Mouse (Mus musculus) liver, adult (tissue): Measurements from ENCODE around the gene Ccdc157.

ENCODE experiments used
- GATA4 ChIP-seq: IDR thresholded peaks from 2 replicates; pipeline ENCODE4 v1.6.1; 2014; ENCODE audit warnings: mild to moderate bottlenecking, low read length; ENCODE audit not compliant: insufficient replicate concordance

Ccdc157 gene

DNA sequence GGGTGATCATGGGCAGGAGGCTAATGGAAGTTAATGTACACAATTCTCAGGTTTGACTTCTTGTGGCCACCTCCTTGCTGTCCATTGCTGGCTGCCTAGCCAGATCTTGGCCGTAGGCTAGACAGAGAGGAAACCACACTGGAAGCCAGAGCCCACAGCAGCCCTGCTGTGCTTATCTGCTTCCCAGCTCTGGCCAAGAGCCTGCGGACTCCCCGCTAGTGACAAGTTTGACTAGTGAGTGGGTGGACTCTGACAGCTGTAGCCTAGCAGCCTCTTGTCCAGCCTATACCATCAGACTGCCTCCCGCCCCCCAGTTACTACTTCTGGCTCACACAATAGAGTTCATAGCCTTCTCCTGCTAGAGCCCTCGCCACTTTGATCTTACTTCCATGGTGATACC, 40.5 kb downstream of the Ccdc157 start:
- no peak for TF ChIP-seq GATA4

DNA sequence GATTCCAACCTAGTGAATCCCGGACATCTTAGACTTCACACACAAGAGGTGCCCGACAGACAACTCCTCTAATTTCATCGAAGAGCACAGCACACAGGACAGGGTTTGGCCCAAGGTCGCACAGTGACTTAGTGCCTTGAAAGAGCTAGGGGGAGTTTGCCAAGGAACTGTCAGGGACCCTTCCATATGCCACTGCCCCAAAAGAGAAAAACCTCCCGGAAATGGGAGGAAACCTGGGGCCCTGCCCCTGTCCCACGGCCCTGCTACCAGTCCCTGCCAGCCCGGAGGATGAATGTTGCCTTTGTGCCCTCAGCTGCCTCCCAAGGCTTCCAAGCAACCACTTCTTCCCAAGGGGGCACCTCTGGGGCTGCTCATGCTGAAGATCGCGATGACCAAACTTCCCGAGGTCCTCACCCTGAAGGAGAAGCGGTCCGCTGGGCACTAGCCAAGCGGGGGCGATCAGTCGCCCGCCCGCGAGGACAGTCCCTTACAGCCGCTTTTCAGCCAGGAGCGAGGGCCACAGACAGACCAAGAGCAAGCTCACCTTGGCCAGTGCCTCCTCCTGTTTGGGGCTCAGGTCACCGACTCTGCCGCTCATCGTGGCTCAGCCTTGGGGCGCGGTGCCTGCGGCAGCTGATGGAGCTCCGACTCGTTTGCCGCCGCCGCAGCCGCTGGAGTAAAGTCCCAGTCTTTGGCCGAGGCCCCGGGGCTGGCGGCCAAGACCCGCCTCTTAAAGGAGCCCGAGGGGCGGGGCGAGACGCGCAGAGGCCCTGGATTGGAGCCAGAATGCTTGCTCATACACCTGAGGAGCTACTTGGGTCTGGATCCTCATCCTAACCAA, 41.8 kb downstream of the Ccdc157 start:
- TF ChIP-seq GATA4, result no peak

DNA sequence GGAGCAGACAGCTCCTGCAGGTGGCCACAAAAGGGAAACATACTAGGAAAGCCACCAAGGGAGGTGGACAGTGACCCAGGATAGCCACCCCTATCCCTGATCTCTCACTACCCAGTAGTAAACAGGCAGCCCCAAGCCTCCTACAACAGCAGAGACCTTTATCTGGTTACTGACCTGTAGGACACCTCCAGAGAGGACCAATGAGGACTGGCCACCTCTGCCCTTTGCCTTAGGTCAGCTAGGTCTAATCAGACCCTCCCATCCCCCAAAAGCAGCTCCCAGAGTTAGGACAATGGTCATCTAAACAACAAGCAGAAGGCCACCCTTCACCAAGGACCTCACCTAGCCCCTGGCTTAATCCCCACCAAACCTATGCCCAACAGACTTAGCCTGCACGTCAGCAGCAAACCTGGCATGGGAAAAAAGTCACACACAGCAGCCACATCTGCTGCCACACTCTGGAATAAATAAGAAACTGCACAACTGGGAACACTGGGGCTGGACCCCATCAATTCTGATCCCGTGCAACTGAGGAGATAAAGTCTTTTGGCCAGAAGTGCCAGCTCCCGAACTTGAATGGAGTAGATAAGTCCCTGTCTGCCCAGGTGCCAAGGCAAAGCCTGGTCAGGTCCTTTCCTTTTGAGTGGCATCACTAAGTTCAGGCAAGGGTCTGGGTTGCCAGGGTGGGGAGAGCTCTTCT, 42.6 kb downstream of the Ccdc157 start:
- TF ChIP-seq GATA4, result peak; percentile 50; the same call in 1 of the 2 replicates

DNA sequence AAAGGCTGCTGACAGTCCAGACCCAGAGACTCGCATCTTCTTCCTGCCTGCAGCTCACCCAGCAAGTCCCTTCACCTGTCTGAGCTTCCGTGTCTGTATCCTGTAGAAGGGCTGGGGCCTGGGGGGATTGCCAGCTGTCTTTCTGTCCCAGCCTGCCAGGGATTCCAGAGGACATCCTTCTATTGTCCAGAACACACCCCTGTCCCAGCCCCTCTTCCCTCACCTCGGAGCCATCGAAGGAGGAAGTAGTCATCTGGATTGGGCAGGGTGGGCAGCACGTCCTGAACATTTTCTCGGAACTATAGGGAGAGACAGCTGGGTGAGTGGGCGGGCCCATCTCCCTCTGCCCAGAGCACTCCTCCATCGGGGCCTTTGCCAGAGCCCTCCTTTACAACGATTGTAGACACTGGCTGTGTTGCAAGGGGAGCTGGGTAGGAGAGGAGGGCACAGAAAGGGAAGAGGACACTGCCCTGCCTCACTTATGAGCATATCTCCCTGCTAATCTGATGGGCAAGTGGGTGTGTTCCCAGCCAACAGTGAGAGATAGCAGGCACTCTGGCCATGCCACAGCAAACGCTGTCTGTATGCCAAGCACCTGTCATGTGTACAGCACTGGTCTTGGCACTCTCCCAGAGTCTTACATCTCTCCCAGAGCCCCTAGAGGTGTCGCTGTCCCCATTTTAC, 43.5 kb downstream of the Ccdc157 start:
- TF ChIP-seq GATA4, result peak; percentile 99

DNA sequence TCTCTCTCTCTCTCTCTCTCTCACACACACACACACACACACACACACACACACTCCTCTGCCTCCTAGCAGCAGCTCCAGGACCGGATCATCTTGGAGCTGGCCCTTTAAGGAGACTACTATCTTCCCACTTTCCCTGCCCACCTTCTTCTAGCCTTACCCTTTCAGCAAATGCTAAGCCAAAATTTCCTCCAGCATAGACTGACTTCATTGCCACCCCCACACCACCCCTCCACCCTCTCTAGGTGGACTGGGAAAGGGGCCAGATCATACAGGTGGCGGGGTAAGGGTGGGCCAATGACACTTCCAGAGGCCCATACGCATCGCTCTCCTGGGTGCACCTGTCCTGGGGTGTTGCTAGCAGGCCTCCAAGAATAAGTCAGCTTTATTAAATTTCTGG, 44.7 kb downstream of the Ccdc157 start:
- TF ChIP-seq GATA4, result no peak

DNA sequence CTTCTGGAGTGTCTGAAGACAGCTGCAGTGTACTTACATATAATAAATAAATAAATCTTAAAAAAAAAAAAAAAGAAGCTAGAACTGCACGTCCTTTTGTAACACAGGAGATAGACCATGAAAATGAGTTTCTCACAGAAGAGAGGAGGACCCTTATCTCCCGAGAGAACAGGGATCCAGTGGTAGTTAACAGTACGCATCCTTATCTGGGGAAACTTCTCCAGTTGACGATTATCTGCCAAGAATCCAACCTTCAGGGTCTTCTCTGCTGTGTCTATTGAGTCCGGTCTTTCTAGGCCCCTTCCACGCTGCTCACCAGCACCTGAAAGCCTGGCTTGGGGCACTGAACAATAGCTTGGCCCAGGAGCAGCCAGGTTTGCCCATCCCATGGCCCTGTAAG, 46.1 kb downstream of the Ccdc157 start:
- TF ChIP-seq GATA4, result no peak

DNA sequence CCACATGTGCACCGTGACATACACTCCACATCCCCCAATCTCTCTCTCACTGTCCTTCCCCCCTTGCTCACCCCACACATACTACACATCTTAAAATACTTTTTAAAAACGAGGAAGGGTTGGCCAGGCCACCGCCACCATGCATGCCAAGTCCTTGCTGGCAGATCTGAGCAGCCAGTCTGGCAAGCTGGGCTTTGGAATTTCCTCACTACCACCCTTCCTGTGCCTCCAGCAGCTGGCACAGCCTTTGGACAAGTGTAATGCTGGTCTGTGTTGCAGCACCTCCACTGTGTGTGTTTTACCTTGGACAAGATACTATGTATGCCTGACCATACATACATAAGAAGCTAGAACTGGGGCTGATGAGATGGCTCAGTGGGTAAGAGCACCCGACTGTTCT, 46.6 kb downstream of the Ccdc157 start:
- TF ChIP-seq GATA4, result no peak

DNA sequence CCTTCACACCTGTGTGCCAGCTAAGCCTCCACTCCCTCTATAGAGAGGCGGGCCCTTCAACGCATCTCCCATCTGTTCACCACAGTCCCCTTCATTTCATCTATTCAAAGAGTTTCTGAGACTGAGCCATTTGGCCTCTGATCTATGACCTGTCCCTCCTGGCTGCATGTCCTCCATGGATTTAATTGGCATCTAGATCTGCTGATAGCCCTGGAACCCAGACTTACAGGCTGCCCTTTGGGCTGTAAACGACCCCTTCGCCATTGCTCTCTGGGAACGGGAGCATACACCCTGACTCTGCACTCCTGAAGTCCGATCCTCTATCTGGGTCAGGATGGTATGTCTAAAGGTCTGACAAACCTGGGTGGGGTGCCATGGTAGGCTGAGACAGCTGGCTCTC, 47.2 kb downstream of the Ccdc157 start:
- peak; percentile 49; the same call in 1 of the 2 replicates for TF ChIP-seq GATA4

DNA sequence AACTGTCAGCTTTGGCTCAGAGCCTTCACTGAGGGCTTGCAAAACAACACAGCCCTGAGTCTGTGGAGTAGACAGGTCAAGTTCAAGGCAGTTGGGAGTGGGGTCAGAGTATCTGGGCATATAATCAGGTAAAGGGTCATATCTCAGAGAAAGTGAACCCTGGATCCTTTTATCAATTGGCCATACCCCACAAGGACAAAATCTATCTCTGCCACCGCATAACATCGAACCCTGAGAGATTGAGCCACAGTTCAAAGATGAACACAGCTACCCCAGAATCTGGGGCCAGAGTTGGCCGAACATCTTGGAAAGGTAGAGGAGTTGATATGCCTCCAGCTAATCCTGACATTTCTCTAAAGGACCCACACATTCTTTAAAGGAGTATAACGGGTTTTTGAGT, 48.1 kb downstream of the Ccdc157 start:
- TF ChIP-seq GATA4, result peak; percentile 91

DNA sequence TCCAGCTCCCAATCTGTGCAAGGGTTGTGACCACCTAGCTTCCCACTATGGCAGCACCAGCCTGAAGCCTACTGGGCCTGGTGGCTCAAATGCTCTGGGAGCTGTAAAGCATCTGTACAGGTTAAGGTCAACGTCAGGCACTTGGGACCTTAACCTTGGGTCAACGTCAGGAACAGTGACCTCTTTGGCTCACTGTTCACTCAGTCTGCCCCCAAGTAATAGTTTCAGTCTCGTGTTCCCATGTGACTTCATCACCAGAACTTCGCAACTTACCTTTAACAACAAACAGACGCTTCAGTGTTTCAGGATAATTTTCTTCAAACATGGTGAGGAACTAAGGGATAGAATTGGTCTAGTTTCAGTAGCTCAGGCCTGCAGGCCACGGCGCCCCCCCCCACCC, 51.4 kb downstream of the Ccdc157 start:
- TF ChIP-seq GATA4, result no peak

DNA sequence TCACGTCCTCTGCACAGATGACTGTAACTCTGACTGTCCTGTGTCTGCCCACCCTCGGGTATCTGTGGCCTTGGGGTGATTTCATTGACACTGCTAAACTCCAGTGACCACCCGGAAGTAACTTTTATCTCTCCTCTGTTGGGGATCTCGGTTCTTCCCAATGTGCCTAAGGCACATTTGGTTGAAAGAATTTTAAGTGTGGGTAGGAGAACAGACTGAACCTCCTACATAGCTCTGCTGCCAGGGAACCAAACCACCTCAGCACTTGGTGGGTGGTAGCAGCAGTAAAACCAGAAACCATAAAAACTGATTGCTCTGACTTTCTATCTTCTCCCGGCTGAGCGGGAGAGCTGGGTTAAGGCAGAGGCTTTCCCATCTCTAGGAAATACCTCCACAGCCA, 54.6 kb downstream of the Ccdc157 start:
- TF ChIP-seq GATA4, result no peak

DNA sequence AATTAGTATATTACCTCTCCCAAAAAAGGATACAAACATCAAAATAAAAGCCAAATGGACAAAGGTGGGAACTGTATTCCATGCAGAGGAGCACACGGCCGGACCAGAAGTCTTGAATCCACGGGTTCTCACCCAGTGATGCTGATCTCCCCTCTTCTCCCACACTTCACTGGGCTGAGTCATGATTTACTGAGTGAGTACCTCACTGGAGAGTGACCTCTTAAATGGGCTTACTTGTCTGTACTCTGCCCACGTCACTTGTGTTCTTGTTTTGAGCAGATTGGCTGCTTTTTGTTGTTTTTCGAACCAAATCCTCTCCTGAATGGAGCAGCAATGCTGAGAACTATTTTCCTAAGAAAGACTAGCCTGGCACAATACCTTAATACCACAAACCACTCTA, 55.1 kb downstream of the Ccdc157 start:
- no peak for TF ChIP-seq GATA4

DNA sequence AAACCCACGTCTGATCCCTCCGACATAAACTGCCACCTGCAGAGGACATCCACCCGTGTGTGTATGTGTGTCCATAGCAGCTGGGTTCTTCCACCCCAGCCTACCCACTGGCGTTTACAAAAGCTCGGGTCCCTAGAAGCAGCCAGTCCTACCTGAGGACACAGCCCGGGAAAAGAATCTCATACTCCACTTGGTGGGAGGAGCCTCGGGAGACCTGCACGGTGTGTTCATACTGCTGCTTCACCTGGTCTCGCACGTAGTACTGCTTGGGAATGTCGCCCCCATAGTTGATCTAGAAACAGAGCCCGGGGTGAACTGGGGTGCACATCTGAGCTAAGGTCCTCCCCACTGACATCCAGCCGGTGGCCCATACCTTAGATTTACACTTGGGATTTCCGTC, 56.6 kb downstream of the Ccdc157 start:
- TF ChIP-seq GATA4, result no peak

DNA sequence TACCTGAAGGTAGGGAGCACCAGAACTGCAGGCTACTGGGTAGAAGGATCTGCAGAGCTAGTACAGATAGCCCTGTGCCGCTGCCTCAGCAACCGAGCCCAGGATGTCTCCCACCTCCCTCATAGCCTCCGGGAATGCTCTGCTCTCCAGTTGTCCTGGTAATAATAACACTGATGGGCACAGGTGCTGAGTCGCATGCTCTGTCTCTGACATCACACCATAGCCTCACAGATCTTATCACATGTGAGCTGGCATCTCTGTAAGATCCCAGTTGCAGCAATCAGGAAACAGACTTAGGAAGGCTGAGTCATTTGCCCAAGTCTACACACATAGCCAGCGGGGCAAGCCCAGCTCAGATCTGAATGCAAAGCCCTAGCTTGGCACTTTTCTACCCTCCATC, 58.2 kb downstream of the Ccdc157 start:
- no peak for TF ChIP-seq GATA4

DNA sequence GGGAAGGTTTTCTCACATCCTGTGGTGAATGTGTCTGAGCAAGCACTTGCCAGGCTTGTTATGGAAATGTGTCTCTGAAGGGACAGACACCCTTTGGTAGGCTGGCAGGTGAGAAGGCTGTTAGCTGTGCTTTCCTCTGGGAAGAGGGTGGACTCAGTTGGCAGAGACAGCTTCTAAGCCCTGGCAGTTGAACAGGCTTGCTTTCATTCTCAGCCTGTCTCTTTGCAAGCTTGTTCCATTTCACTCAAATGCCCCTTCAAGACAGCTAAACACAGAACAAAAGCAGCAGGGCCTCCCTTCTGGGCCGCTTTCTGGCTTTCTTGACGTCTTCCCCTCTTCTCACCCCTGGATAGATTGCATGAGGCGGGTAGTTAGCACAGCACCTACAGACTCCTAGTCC, 60.6 kb downstream of the Ccdc157 start:
- no peak for TF ChIP-seq GATA4

DNA sequence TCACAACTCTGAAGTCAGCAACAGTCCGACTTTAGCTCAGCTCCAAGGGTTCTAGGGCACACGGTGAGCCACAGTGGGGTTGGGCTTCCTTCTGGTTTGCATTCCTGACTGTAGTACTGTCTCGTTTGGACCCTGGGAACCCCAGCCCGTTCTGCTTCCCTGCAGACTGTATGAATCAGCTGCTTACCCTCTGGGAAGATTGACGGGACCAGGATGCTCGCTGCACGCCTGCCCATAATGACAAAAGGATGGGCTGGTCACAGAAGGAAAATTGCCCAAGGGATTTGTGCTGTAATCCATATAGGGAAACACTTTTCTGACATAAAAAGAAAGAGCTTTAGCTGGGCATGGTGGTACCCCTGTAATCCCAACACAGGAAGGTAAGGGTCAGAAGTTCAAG, 61.3 kb downstream of the Ccdc157 start:
- no peak for TF ChIP-seq GATA4

DNA sequence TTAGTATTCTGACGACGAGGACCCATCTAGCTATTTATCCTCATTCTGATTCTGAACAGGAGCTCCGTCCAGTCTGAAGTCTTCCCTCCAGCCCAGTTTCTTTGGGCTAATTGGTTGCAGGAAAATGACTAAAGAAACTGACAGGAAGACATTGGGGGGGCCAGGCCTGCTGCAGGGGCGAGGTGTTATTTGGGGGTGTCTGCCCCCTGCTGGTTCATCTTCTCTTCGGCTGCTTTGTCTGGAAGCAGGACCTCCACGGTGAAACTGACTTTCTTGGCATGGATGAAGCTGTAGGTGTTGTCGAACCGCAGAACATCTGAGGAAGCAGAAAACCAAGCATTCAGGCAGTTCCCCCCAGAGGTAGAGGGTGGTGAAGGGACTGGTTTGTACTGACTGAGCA, 62.0 kb downstream of the Ccdc157 start:
- no peak for TF ChIP-seq GATA4
